Mouse (Mus musculus): ENCODE measurements at regions not wholly inside any gene's neighbourhood (a gene's known extent, or its start where the extent isn't known, plus 50 kb on each side); places are given as distances from the start of the nearest gene placed in this dataset.
"Not testable (repeated sequence)": the region's sequence is repeated elsewhere in the genome, so short reads cannot be mapped to it uniquely, and the experiment has no call there.

DNA sequence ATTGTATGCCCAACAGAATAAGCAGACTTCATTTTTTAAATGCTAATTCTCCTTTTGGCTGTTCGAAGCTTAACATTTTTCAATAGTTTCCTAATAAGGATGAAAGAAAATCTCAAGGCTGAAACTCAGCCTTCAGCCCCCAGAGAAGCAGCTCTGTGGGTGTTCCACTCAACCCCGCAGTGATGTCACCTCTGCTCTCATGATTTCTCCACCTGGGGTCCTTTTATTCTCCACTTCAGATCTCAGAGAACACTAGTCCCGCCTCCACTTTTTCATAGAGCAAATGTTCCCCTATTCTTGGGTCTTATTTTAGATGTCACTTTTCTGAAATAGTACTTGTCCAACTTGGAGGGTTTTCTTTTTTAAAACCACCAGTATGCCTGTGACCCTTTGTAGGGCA, 567.3 kb downstream of the Cntn3 start:
- DNase-seq = no peak
- intact Hi-C loops (cut with DNase I) = no loop called here

DNA sequence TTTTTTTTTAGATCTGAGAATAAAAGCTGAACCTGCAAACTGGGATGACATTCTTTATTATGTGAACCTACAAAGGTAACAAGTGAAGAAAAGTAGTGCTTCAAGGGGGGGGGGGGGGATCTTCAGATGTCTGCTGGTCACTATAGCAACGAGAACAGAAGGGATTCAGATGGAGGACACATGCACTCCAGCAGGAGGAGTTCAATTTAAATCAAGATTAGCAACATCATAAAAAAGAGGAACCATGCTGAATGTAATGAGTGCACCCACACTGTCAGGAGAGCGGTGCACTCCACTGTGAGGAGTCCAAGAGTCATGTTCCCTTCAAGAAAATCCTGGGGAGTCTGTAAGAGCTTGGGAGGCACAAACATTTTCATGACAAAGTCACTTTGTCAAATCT, 574.7 kb downstream of the Cntn3 start:
- no peak for DNase-seq
- intact Hi-C loops (cut with DNase I) = no loop called here

GRCm38 (mm10) chr6:101997629-101998028, 575.3 kb downstream of the Cntn3 start:
- intact Hi-C loops (cut with DNase I) = no loop called here
- DNase-seq = peak in 1 of 2 experiments; percentile 1

GRCm38 (mm10) chr6:101992815-101993214, 580.1 kb downstream of the Cntn3 start:
- intact Hi-C loops (cut with DNase I) = no loop called here
- no peak for DNase-seq

DNA sequence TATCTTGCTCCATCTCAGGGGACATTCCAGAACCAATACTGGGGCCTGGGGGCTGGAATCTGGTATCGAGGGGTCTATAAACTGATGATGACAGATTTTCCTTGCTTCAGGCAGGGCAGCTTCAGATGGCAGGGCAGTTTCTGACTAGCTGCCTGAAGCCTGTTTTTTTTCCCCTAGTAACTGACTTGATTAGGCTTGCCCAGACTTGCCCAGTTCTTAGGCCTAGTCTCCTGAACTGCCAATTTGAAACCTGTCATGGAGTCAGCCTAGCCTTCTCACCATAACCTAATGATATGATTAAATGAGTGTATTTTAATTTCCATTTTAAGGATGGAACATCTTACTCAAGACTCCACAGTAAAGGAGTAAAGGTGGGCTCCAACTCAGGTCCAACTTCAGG, 591.2 kb downstream of the Cntn3 start:
- intact Hi-C loops (cut with DNase I) = no loop called here
- no peak for DNase-seq

GRCm38 (mm10) chr6:101979213-101979612, 593.7 kb downstream of the Cntn3 start:
- no peak for DNase-seq
- intact Hi-C loops (cut with DNase I) = no loop called here

DNA sequence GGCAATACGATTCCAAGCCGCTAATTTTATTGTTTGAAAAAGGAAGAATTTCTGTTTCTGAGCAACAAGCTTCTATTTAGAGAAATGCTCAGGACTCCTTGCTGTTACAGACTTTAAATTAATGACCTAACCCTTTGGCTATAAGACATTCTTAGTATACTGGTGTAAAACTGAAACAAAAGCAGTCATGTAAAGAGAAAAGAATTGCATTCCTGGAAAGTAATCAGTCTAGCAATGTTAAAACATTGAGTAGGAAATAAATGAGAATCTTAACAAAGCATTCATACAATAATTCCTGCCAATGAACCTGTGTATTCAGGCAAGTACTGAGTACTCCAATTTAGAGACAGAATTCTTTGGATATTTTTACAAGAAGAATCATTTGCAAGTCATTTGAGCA, 587.2 kb upstream of the Pdzrn3 start:
- DNase-seq = no peak
- intact Hi-C loops (cut with DNase I) = no loop called here

- peak; percentile 2 to 5 for DNase-seq
- intact Hi-C loops (cut with DNase I) = not testable (repeated sequence)
Observed at GRCm38 (mm10) chr6:101961476-101961875, 583.8 kb upstream of the Pdzrn3 start.

DNA sequence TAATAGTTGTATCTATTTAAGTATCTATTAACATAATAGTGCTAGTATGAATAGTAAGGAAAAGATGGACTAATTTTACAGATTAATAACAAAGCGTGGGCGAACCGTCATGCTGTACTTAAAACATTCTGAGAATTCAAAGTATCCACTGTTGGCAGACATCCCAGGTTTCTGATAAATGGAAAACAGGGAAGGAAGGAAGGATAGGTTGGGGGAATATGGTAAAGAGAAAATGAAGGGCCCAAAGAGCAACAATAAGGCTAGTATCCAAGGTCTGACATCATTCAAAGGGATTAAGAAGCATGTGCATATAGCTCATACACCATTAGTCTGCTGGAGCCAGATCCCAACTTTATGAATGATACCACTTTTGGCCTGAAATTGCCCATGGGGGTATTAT, 572.0 kb upstream of the Pdzrn3 start:
- intact Hi-C loops (cut with DNase I) = no loop called here
- DNase-seq = no peak

DNA sequence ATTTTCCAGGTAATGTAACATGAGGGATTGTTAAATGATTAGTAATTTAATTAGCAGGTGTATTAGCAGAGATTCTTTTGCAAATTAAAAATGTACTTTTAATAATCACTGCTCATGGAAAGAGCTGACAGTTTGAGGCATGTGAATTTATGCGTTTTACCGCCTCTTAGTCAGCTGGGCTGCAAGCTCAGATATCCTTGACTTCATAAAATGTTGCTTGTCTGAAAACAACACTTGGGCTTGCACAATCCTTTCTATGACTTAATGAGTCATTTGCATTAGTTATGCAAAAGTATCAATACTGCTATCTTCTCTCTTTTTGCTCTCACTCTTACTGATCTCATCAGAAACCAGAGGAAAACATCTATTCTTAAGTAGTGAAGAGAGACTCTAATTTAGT, 571.3 kb upstream of the Pdzrn3 start:
- DNase-seq = no peak
- intact Hi-C loops (cut with DNase I) = no loop called here

DNA sequence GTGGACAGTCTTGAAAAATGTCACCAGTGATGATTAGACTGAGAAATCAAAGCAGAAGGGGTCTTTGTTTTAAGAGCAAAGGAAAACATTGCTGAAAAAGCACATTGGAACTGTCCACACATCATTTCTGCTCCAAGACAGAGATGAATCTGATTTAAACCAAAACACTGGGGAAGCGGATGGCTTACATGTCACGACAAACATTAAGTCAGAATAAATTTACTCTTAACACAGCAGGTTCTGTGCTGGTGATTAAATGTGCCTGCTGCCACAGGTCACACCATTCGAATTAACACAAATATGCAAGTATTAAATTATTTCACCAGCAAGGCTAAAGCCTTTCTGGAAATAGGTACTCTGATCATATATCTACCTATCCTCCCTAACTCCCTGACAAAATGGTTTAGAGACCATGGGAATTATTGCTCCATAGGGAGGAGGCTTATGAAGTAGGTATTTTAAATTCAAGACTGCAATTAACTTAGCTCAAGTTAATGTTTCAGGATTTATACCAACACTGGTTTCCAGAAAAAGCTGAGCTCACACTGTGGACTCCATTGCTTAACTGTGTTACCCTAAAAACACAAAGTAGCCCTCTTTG, 562.7 kb upstream of the Pdzrn3 start:
- intact Hi-C loops (cut with DNase I) = no loop called here
- no peak for DNase-seq

DNA sequence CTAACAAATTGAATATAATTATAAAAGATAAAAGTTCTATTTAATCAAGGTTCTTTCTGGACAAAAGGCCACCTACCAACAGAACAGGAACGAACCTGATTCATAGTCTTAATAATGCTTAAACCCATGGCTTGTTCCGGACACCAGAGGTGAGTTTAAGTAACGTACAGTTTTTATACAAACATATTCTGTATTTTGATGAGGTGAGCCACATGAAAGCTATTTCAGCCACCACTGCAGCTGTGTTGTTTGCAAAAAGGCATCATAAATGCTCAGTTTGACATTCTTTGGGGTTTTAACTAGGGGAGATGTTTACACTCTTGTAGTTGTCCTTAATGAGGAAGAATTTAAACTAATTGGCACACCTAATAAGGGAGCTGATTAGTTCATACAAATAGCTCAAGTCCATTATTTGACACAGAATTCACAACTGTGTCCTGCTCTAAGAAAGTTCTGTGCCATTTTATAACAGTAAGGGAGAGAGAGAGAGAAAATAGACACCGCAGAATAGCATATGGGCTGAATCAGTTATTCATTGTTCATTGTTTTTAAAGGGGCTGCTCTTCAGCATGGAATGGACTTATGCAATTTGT, 560.8 kb upstream of the Pdzrn3 start:
- DNase-seq = no peak
- intact Hi-C loops (cut with DNase I) = no loop called here

DNA sequence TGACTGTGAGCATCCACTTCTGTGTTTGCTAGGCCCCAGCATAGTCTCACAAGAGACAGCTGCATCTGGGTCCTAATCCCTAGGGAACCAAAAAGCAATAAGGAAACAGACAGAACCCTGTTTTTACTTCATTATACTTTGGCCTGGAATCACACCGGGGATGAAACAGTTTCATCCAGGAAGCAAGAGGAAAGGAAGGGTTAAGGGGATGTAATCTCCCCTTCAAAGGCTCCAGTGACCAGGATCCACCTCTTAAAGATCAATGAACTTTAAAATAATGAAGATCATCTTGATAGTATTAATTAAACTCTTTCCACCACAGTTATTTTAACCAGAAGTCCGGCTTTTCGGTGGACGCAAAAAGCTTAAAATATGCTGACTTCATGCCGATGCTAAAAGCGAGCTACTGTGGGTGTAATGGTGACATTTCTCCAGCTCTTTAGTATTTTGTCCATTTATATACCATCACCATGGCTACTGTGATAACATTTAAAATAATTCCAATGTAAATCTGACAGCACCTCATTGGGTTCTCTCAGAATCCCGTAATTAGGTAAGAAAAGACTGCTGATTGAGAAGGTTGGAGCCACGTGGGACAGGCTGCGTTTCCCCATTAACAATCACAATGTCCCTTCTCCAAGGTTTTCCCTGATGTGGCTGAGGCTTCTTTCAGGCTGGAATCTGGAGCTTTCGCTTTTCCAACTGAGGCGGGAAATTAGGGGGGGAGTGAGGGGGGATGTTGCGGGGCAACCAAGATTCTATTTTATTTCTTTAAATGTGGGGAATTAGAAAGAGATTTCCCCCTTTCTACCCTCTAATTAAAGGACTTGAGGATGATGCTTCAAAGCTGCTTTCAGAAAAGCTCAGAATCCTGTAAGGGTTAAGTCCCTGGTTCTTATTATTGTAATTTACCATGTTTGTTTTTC, 560.0 kb upstream of the Pdzrn3 start:
- intact Hi-C loops (cut with DNase I) = no loop called here

DNA sequence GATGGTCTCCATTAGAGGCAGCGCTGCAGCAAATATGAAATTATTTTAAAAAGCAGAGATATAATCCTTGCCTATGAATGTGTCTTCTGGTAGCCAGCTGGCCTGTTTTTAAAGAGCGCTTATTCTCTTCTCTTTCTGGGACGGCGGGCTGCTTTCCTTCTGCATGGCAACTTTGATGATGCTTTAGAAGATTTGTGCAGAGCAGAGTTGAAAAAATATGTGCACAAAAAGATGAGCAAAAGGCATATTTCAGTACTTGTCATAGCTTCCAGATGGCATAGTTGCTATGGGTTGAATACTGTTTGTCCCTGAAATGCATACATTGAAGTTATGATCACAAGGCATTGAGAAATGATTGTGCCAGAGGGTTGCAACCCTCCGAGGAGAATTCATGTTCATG, 554.1 kb upstream of the Pdzrn3 start:
- DNase-seq = no peak
- intact Hi-C loops (cut with DNase I) = no loop called here

More for the DNA sequence above, 560.0 kb upstream of the Pdzrn3 start:
- no peak for DNase-seq

DNA sequence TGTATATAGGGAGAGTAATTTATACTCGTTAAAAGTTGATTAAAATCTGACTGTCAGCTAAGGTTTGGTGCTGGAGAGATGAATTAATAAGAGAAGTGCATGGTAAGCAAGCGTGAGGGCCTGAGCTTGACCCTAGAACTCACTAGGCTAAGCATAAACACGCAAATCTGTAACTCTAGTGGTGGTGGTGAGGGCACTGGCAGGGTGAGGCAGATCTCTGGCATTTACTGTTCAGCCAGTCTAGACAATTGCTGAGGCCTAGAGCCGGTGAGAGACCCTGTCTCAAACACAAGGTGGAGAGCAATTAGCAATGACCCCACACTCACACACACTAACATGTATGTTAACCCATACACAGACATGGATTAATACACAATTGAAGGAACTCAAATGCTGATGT, 544.0 kb upstream of the Pdzrn3 start:
- no peak for DNase-seq
- intact Hi-C loops (cut with DNase I) = no loop called here

DNA sequence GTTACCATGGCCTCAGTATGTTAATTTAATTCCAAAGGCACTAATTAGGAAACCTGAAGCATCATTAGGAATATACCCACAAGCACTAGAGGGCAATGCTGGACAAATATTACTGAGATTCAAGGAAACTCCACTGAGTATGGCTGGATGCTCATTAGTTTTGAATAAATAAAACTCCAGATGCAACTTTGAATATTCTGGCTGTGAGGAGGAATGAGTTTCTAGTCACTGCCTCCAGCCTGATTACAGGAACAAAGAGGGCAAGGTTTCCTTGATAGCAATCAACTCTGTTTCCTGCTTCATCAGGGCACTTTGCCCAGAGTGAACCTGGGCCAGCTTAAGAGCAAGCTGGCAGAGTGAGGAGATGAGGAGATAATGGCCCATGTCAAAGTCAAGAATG, 543.5 kb upstream of the Pdzrn3 start:
- intact Hi-C loops (cut with DNase I) = no loop called here
- DNase-seq = no peak

- intact Hi-C loops (cut with DNase I) = no loop called here
- DNase-seq = no peak
Observed at GRCm38 (mm10) chr6:101918914-101919313, 541.2 kb upstream of the Pdzrn3 start.

GRCm38 (mm10) chr6:101905029-101905342, 527.3 kb upstream of the Pdzrn3 start:
- intact Hi-C loops (cut with DNase I) = no loop called here
- DNase-seq = no peak

GRCm38 (mm10) chr6:101904234-101905028, 526.7 kb upstream of the Pdzrn3 start:
- DNase-seq = no peak
- intact Hi-C loops (cut with DNase I) = no loop called here

GRCm38 (mm10) chr6:101902276-101902675, 524.6 kb upstream of the Pdzrn3 start:
- intact Hi-C loops (cut with DNase I) = no loop called here
- no peak for DNase-seq

DNA sequence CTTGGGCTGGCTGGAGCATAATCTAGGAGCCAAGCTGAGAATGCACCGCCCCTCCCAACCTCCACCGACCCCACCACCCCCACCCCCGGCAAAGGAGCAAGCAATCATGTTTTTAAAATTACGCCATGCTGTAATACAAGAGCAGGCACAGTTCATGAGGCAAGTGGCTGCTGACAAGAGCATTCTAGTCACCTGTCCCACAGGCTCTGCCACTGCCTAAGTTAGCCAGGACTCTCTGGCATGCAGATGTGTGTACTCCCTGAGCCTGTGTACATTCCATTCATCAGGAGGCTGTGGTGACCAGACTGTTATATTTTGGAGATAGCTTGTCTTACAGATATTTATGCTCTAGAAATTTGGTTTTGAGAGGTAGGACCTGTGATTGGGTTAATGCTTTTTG, 520.8 kb upstream of the Pdzrn3 start:
- intact Hi-C loops (cut with DNase I) = no loop called here
- DNase-seq = no peak

Measured in heart, postnatal 36 days (tissue).